Mouse (Mus musculus) myocyte (in vitro differentiated cells): ENCODE data around the gene Rabep1.

ENCODE experiments used
- CEBPB ChIP-seq: IDR thresholded peaks from 2 replicates; pipeline ENCODE4 v1.6.1; 2011; ENCODE audit warnings: mild to moderate bottlenecking, moderate library complexity; ENCODE audit not compliant: poor library complexity, insufficient read depth, severe bottlenecking
- MYOD1 ChIP-seq, 3 experiments: IDR thresholded peaks; one replicate each; pipeline ENCODE4 v1.6.1; 2011; ENCODE audit warnings: control low read depth in 2 of 3, low read depth in 2 of 3, mild to moderate bottlenecking in 2 of 3, moderate library complexity in 1 of 3; ENCODE audit not compliant: insufficient read length in 2 of 3, control insufficient read depth in 1 of 3
- MYOG ChIP-seq, 3 experiments: IDR thresholded peaks; one replicate each; pipeline ENCODE4 v1.6.1; 2011; ENCODE audit warnings: control low read depth in 2 of 3, low read depth in 2 of 3, mild to moderate bottlenecking in 2 of 3; ENCODE audit not compliant: insufficient read length in 2 of 3, control insufficient read depth in 1 of 3, insufficient read depth in 1 of 3
- POLR2A ChIP-seq: IDR thresholded peaks from one replicate; pipeline ENCODE4 v1.6.1; 2011; ENCODE audit warnings: low read depth, mild to moderate bottlenecking, control low read depth, moderate library complexity; ENCODE audit not compliant: insufficient read length
- POLR2AphosphoS2 ChIP-seq: IDR thresholded peaks from one replicate; pipeline ENCODE4 v1.6.1; 2011; ENCODE audit warnings: low read depth, control low read depth; ENCODE audit not compliant: insufficient read length
- TCF12 ChIP-seq: IDR thresholded peaks from one replicate; pipeline ENCODE4 v1.6.1; 2011; ENCODE audit warnings: mild to moderate bottlenecking, control low read depth; ENCODE audit not compliant: poor library complexity, insufficient read depth, severe bottlenecking
- USF1 ChIP-seq: IDR thresholded peaks from one replicate; pipeline ENCODE4 v1.6.1; 2011; ENCODE audit warnings: low read depth, mild to moderate bottlenecking, control low read depth, moderate library complexity

DNA sequence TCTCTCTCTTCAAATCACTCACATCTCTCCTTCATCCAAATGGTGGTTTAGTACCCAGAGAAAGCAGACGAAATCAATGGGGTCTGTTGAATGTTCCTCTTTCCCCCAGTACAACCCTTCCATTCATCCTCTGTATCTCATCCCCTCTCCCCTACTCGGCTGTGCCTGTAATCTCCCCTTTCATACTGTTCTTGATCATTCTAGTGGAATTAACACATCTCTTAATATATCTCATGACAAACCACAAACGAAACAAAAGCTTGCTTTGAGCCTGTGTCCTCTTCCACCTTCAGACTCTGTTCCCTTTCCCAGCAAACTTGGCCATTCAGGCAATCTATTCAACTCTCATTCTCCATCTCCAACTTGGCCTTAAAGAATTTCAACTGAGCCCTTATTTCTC, 13.4 kb upstream of the Rabep1 start:
- TF ChIP-seq USF1 (no peak), CEBPB (no peak), POLR2AphosphoS2 (no peak), MYOG (IDR thresholded peaks at IDR 0.05; ENCODE audit: control insufficient read depth in 1 of 3, insufficient read depth in 1 of 3, insufficient read length in 2 of 3, low read depth in 2 of 3) (no peak), MYOD1 (IDR thresholded peaks at IDR 0.05; ENCODE audit: control insufficient read depth in 1 of 3, insufficient read length in 2 of 3, low read depth in 2 of 3) (no peak), POLR2A (no peak), TCF12 (no peak)
